Mouse (Mus musculus): ENCODE results near the gene Srebf2. TPM values are rescaled to one million over a fixed set of nuclear protein-coding genes. Genes with fewer than 3 reads are reported as not detected.
"Not testable (repeated sequence)": the region's sequence is repeated elsewhere in the genome, so short reads cannot be mapped to it uniquely, and the experiment has no call there.

Srebf2 gene
- polyA plus RNA-seq, 1 experiment from 2014 or later, result 105 TPM

DNA sequence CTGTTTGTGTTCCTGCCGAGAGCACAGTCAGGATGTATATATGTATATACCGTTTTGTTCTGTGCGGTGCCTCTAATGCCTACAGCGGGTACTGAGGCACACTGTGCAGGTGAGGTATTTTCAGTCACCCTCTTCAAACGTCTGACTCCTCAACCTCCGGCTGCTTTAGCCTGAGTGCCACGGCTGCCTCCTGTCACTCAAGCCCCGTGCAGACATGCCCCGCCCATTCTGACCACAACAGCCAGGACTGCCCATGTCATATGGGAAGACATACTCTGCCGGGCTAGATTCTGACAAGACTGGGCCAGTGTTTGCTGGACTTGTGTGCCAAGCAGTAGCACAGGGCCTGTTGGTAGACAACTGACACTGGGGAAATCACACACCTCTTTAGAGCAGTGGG is 88.7 kb downstream of the Srebf2 start:
- no peak overlapping the region for H3K4me3 ChIP-seq (ENCODE audit: low read length)
- H3K27ac ChIP-seq (ENCODE audit: low read length), result no peak overlapping the region
- H3K27me3 ChIP-seq (ENCODE audit: control insufficient read depth, insufficient read depth, low read depth, low read length), result no peaks in the 10 kb centered on the region
- H3K36me3 ChIP-seq (ENCODE audit: control insufficient read depth, insufficient read depth, low read length), result no peaks in the 10 kb centered on the region
- H3K4me2 ChIP-seq (ENCODE audit: low read depth, low read length), result no peak overlapping the region
- ATAC-seq (ENCODE audit: low read depth), result peak; percentile 39; the same call in 1 of the 2 replicates
- H3K4me1 ChIP-seq (replicated peaks; ENCODE audit: control insufficient read depth, insufficient read depth, low read length), result no peaks in the 10 kb centered on the region
- 48% methylated on average over 10 of the region's 10 CpGs for WGBS
- no peak overlapping the region for H3K9ac ChIP-seq (ENCODE audit: low read length)
- no peaks in the 10 kb centered on the region for H3K9me3 ChIP-seq (ENCODE audit: control insufficient read depth, low read length)

DNA sequence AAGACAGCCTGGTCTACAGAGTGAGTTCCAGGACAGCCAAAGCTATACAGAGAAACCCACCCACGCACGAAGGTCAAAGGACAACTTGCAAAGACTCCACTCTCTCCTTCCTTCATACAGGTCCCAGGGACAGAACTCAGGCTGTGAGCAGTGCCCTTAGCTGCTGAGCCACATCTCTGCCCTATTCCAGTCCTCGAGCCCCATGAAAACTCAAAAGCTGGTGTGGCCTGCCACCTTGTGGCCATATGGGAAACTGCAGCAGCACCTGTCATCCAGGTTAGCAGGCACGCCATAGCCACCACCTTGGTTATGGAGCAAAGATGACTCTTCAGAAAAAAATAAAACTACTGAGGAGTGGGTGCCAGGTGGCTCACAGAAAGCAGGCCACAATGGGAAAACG is 89.6 kb downstream of the Srebf2 start:
- 28% methylated on average over 5 of the region's 5 CpGs for WGBS
- Histone ChIP-seq H3K27me3 (ENCODE audit: control insufficient read depth, insufficient read depth, low read depth, low read length) (no peaks in the 10 kb centered on the region), H3K9me3 (ENCODE audit: control insufficient read depth, low read length) (no peaks in the 10 kb centered on the region), H3K9ac (ENCODE audit: low read length) (no peak overlapping the region), H3K27ac (ENCODE audit: low read length) (no peak overlapping the region), H3K4me3 (ENCODE audit: low read length) (no peak overlapping the region), H3K4me2 (ENCODE audit: low read depth, low read length) (no peak overlapping the region), H3K36me3 (ENCODE audit: control insufficient read depth, insufficient read depth, low read length) (no peaks in the 10 kb centered on the region), H3K4me1 (replicated peaks; ENCODE audit: control insufficient read depth, insufficient read depth, low read length) (no peaks in the 10 kb centered on the region)
- peak; percentile 70 for ATAC-seq (ENCODE audit: low read depth)

DNA sequence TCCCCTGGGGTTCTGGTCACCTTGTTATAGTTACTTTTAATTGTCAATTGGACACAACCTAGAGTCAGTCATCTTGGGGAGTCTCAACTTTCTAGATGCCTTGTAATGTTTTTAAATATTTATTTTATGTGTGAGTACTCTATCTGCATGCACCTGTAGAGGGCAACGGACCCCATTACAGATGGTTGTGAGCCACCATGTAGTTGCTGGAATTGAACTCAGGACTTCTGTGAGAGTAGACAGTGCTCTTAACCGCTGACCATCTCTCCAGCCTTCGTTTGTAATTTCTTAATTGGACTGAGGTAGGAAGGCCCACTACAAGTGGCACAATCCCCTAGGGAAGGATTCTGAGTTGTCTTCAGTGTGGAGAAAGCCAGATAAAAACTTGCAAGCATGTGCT is 96.3 kb downstream of the Srebf2 start:
- Histone ChIP-seq H3K9me3 (ENCODE audit: control insufficient read depth, low read length) (no peaks in the 10 kb centered on the region), H3K4me2 (ENCODE audit: low read depth, low read length) (peak overlapping the region; percentile 95), H3K4me3 (ENCODE audit: low read length) (peak overlapping the region; percentile 80), H3K9ac (ENCODE audit: low read length) (peak overlapping the region; percentile 78), H3K36me3 (ENCODE audit: control insufficient read depth, insufficient read depth, low read length) (no peaks in the 10 kb centered on the region), H3K27ac (ENCODE audit: low read length) (no peak overlapping the region), H3K27me3 (ENCODE audit: control insufficient read depth, insufficient read depth, low read depth, low read length) (no peaks in the 10 kb centered on the region), H3K4me1 (replicated peaks; ENCODE audit: control insufficient read depth, insufficient read depth, low read length) (peaks cover 5% of the 10 kb centered on the region; the same call in 1 of the 2 replicates)
- 66% methylated on average over 3 of the region's 3 CpGs for WGBS
- no peak for ATAC-seq (ENCODE audit: low read depth)

DNA sequence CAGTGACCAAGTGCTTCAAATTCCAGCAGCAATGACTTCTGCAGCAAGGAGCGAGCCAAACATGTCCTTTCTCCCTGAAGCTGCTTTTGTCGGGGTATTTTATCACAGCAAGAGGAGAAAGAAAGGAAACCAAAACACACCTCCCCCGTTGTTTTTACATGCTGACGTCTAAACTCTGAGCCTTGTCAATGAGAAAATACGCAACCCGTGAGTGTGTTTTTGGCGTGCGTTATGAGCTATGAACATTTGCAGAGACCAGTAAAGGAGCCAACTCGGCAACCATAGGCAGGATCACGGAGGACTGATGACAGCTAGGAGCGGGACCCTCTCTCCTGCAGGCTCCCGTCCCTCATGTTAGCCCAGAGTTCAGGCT is 96.7 kb downstream of the Srebf2 start:
- Histone ChIP-seq H3K27ac (ENCODE audit: low read length) (peak overlapping the region; percentile 37; the same call in 1 of the 2 replicates), H3K4me1 (replicated peaks; ENCODE audit: control insufficient read depth, insufficient read depth, low read length) (peaks cover 5% of the 10 kb centered on the region; the same call in 1 of the 2 replicates), H3K4me2 (ENCODE audit: low read depth, low read length) (peak overlapping the region; percentile 95), H3K27me3 (ENCODE audit: control insufficient read depth, insufficient read depth, low read depth, low read length) (no peaks in the 10 kb centered on the region), H3K9ac (ENCODE audit: low read length) (peak overlapping the region; percentile 78), H3K4me3 (ENCODE audit: low read length) (peak overlapping the region; percentile 80), H3K36me3 (ENCODE audit: control insufficient read depth, insufficient read depth, low read length) (no peaks in the 10 kb centered on the region), H3K9me3 (ENCODE audit: control insufficient read depth, low read length) (no peaks in the 10 kb centered on the region)
- WGBS, result 1% methylated on average over 12 of the region's 12 CpGs
- no peak for ATAC-seq (ENCODE audit: low read depth)

DNA sequence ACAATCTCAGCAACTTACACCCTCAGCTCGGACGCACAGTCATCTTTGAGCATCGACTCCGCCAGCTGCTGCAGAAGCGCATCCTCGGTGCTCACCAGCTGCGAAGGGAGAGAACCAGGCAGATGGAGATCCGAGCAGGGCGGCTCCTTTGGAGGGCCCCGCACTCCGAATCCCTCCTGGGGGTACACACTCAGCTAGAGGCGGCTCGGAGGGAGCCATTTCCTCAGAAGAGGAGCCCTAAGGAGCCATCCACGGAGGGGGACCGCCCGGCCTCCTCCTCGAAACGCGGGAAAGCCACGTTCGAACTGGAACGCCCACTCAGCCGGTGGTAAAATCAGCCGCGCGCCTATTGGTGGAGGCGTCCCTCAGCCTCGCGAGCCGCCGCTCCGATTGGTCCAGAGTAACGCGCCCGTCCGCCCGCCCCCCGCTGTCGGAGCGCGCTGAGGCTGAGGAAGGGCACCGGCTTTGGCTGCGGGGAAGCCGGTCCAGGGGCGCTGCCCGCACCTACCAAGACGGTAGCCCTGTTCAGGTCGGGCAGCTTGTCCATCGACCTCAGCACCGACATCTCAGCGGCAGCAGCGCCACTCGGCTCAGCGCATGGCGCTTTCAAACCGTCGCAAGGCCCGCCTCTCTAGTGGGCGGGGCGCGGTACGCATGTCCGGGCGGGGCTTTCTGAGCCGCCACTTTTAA is 97.3 kb downstream of the Srebf2 start, which contains the start of gene Cenpm:
Gene Cenpm (minus strand): TSS at position 634 of the 690 bp plus-strand sequence.
- Histone ChIP-seq H3K4me3 (ENCODE audit: low read length) (peak within 1 kb of the TSS; percentile 80), H3K27me3 (ENCODE audit: control insufficient read depth, insufficient read depth, low read depth, low read length) (no peaks in the 10 kb centered on the region), H3K4me2 (ENCODE audit: low read depth, low read length) (peak within 1 kb of the TSS; percentile 95), H3K4me1 (replicated peaks; ENCODE audit: control insufficient read depth, insufficient read depth, low read length) (peaks cover 5% of the 10 kb centered on the region; the same call in 1 of the 2 replicates), H3K27ac (ENCODE audit: low read length) (peak within 1 kb of the TSS; percentile 79), H3K36me3 (ENCODE audit: control insufficient read depth, insufficient read depth, low read length) (no peaks in the 10 kb centered on the region), H3K9me3 (ENCODE audit: control insufficient read depth, low read length) (no peaks in the 10 kb centered on the region), H3K9ac (ENCODE audit: low read length) (peak within 1 kb of the TSS; percentile 78)
- peak; percentile 98 for ATAC-seq (ENCODE audit: low read depth)
- WGBS, result under 1% methylated on average over 65 of the region's 65 CpGs

DNA sequence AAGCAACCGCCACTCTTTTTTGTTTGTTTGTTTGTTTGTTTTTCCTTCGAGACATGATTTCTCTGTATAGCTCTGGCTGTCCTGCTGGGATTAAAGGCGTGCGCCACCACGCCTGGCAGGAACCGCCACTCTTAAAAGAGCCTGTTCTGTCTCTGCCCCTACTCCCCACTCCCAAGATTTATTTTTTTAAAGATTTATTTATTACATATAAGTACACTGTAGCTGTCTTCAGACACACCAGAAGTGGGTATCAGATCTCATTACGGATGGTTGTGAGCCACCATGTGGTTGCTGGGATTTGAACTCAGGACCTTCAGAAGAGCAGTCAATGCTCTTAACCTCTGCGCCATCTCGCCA is 97.8 kb downstream of the Srebf2 start:
- H3K4me2 ChIP-seq (ENCODE audit: low read depth, low read length), result peak overlapping the region; percentile 95
- WGBS, result 24% methylated on average over 9 of the region's 9 CpGs
- peak overlapping the region; percentile 78 for H3K9ac ChIP-seq (ENCODE audit: low read length)
- not testable (repeated sequence) for H3K9me3 ChIP-seq (ENCODE audit: control insufficient read depth, low read length); H3K27me3 ChIP-seq (ENCODE audit: control insufficient read depth, insufficient read depth, low read depth, low read length); H3K4me1 ChIP-seq (replicated peaks; ENCODE audit: control insufficient read depth, insufficient read depth, low read length); H3K27ac ChIP-seq (ENCODE audit: low read length); ATAC-seq (ENCODE audit: low read depth); H3K36me3 ChIP-seq (ENCODE audit: control insufficient read depth, insufficient read depth, low read length)
- H3K4me3 ChIP-seq (ENCODE audit: low read length), result peak overlapping the region; percentile 80

DNA sequence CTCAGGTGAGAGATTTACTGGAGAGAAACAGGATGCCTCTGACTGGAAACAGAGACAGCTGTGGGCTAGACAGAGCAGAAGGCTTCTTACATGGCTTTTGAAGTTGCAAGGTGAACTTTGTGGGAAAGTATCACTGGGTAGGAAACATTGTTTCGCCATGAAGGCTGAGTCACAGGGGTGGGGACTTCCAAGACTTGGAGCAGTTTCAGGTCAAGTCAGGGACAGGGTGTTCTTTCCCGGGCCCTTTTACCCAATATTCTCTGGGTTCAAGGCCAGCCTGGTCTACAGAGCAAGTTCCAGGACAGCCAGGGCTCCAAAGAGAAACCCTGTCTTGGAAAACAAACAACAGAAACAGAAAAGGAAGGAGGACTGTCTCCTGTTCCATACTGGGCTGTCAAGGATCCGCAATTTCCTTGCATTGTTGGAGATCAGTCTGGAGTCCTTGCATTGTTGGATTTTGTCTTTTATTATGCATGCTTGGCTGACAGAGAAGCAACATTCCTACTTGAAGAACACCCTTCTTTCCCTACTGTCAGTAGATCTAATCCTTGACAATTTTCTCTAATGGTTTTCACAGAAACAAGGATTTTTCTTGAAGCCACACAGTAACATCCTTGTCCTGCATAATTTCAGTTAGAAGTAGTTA is 100.3 kb downstream of the Srebf2 start:
- Histone ChIP-seq H3K27ac (ENCODE audit: low read length) (no peak overlapping the region), H3K27me3 (ENCODE audit: control insufficient read depth, insufficient read depth, low read depth, low read length) (no peaks in the 10 kb centered on the region), H3K4me3 (ENCODE audit: low read length) (no peak overlapping the region), H3K9me3 (ENCODE audit: control insufficient read depth, low read length) (no peaks in the 10 kb centered on the region), H3K36me3 (ENCODE audit: control insufficient read depth, insufficient read depth, low read length) (no peaks in the 10 kb centered on the region), H3K4me2 (ENCODE audit: low read depth, low read length) (no peak overlapping the region), H3K9ac (ENCODE audit: low read length) (no peak overlapping the region), H3K4me1 (replicated peaks; ENCODE audit: control insufficient read depth, insufficient read depth, low read length) (peaks cover 5% of the 10 kb centered on the region; the same call in 1 of the 2 replicates)
- WGBS, result 72% methylated on average over 3 of the region's 3 CpGs
- ATAC-seq (ENCODE audit: low read depth), result no peak

DNA sequence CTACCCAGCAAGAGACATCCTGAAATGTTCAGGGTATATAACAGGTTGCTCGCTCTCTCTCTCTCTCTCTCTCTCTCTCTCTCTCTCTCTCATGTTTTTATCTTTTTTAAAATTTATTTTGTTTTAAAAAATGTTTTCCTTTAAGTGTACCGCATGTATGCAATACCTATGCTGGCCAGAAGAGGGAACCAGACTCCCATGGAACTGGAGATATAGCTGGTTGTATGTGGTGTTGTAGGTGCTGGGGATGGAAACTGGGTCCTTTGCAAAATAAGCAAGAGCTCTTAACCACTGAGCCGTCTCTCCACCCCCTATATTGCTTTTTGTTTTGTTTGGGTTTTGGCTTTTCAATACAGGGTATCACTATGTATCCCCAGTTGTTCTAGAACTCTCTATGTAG is 104.6 kb downstream of the Srebf2 start:
- ATAC-seq (ENCODE audit: low read depth), result no peak
- WGBS, result 94% methylated on average over 3 of the region's 3 CpGs

DNA sequence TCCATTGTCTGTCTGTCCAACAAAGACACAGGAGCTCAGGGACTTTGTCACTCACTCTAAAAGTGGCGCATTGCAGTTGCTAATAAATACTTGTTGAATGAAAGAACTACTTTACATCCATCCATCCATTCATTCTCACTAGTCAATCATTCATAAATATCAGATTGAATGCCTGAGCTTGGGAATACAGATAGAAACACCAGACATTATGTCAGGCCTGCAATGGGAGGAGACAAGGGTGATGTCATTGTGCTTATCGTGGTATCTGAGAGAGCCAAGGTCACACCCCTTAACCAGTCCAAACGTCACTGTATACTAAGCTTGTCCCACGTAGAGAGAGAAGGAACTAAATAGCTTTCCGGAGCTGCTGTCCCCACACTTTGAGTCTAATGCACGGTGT is 105.1 kb downstream of the Srebf2 start, which contains the start of gene 1500009C09Rik:
Gene 1500009C09Rik (plus strand): TSS at position 301 of the 400 bp plus-strand sequence.
- 75% methylated on average over 6 of the region's 6 CpGs for WGBS
- H3K9ac ChIP-seq (ENCODE audit: low read length), result no peak within 1 kb of the TSS
- H3K4me2 ChIP-seq (ENCODE audit: low read depth, low read length), result no peak within 1 kb of the TSS
- H3K9me3 ChIP-seq (ENCODE audit: control insufficient read depth, low read length), result no peaks in the 10 kb centered on the region
- H3K27ac ChIP-seq (ENCODE audit: low read length), result no peak within 1 kb of the TSS
- H3K4me1 ChIP-seq (replicated peaks; ENCODE audit: control insufficient read depth, insufficient read depth, low read length), result no peaks in the 10 kb centered on the region
- no peaks in the 10 kb centered on the region for H3K27me3 ChIP-seq (ENCODE audit: control insufficient read depth, insufficient read depth, low read depth, low read length)
- H3K4me3 ChIP-seq (ENCODE audit: low read length), result no peak within 1 kb of the TSS
- ATAC-seq (ENCODE audit: low read depth), result no peak
- no peaks in the 10 kb centered on the region for H3K36me3 ChIP-seq (ENCODE audit: control insufficient read depth, insufficient read depth, low read length)

More for the DNA sequence above, 104.6 kb downstream of the Srebf2 start:
- no peak overlapping the region for H3K4me2 ChIP-seq (ENCODE audit: low read depth, low read length)
- no peak overlapping the region for H3K9ac ChIP-seq (ENCODE audit: low read length)
- H3K9me3 ChIP-seq (ENCODE audit: control insufficient read depth, low read length), result no peaks in the 10 kb centered on the region
- no peak overlapping the region for H3K4me3 ChIP-seq (ENCODE audit: low read length)
- no peaks in the 10 kb centered on the region for H3K4me1 ChIP-seq (replicated peaks; ENCODE audit: control insufficient read depth, insufficient read depth, low read length)
- H3K36me3 ChIP-seq (ENCODE audit: control insufficient read depth, insufficient read depth, low read length), result no peaks in the 10 kb centered on the region
- no peaks in the 10 kb centered on the region for H3K27me3 ChIP-seq (ENCODE audit: control insufficient read depth, insufficient read depth, low read depth, low read length)
- H3K27ac ChIP-seq (ENCODE audit: low read length), result no peak overlapping the region
